Mouse (Mus musculus): ENCODE data around the gene Lamtor2.

Gene Lamtor2

DNA sequence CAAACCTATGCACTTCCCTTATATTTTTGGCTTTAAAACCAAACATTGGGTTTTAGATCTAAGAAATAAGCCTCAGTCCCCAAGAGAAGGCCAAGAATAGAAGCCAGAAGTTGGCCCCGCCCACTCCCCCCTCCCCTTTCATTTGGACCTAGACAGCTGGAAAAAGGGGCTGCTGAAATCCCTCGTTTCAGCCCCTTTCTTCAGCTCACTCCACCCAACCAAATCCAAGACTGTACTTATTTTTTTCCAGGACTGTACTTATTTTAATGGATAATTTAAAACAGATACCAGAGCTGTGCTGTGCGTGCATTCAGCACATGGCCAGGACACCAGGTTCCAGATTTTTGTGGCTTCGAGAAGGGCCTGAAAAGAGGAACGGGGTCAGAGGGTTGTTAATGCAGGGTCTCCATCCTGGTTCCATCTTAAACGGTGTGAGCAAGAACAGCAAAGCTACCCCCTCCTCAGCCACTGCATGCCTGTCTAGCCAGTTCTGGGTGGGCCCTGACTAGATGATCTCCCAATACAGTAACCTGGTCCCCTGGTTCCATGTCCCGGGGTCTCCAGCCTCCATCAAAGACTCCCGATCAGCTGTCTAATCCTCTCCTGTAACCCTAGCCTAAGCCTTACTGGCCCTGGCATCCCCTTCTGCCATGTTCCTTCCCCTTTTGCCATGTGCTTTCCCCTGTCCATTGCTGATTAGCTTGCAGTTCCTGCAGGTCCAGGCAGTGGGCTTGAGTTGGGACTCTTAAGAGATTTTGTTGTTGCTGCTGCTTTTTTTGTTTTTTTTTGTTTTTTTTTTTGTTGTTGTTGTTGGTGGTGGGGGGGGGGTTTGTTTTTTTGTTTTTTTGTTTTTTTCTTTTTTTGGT, 48.8 kb downstream of the Lamtor2 start:
- no peak for DNase-seq (ENCODE audit: low spot score in 2 of 2)

GRCm38 (mm10) chr3:88503505-88503863, 49.4 kb downstream of the Lamtor2 start:
- DNase-seq (ENCODE audit: low spot score in 2 of 2): no peak

DNA sequence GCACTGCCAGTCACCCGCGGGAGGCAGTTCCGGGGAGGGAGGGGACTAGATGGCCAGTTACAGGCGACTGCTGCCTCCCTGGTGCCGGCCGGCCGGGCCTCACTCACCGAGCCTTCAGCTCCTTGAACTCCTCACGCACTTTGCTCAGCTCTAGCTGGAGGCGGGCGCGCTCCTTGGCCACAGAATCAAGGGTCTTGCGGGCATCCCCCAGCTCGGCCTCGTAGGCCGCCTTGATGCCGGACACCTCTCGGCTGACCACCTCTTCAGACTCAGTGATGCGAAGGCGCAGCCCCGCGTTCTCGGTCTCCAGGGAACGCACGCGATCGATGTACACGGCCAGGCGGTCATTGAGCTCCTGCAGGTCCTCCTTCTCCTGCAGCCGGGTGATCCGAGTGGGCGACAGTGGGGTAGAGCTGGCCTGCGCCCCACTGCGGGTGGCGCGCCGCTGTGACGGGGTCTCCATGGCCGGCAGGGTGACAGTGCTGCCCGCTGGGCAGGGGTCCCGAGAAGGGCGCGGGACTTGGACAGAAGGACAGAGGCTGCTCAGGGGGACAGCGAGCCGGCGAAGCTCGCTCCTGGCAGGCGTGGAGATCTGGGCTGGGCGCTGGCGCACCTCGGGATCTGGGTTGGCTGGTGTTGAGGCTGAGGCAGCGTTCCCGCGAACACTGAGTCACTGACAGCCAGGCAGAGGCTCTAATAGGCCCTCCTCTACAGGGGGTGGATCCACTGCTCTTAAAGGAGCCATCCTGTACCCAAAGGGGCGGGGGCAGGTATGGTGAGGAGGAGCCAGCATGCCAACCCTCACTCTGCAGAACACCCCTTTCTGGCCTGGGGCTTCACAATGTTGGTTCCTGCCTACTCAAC, 50.0 kb downstream of the Lamtor2 start:
- DNase-seq (ENCODE audit: low spot score in 2 of 2): peak; percentile 70 to 73

- no peak for DNase-seq (ENCODE audit: low spot score in 2 of 2)
Observed at GRCm38 (mm10) chr3:88502031-88502571, 50.8 kb downstream of the Lamtor2 start.

GRCm38 (mm10) chr3:88501366-88502030, 51.4 kb downstream of the Lamtor2 start:
- DNase-seq (ENCODE audit: low spot score in 2 of 2): no peak

DNA sequence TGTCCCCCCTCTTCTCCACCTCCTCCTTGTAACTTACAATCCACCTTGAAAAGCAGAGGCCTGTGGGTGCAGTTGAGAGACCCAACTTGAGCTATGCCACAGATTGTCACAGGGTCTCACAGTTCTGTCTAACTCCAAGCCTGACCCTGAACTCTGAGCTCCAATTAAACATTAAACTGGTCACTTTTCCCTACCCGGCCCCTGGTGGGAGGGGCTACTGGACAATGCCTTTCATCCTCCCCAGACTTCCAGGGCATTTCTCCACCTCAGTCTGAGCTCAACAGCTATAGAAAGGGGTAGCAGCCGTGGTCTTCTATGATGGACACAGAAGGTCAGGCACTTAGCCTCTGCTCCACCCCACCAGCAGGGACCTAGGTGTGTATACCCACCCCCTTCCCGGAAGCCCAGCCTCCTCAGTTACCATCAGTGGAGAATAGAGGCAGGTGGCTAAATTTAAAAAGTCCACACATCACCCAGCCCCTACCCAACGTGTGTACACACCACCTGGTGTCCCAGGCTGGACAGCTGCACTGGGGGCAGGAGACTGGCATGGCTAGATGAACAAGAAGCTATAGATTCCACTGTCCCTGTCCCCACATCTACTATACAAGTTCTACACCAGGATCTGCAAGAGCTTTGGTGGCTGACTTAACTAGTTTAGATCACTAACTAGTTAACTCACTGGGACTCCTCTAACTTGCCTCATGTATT, 52.1 kb downstream of the Lamtor2 start:
- DNase-seq (ENCODE audit: low spot score in 2 of 2): no peak

- no peak for DNase-seq (ENCODE audit: low spot score in 2 of 2)
Observed at GRCm38 (mm10) chr3:88500087-88500486, 52.8 kb downstream of the Lamtor2 start.

All from spleen, postnatal 14 days (tissue).